Mouse (Mus musculus): ENCODE measurements around the gene Cck. TPM values are rescaled to one million over a fixed set of nuclear protein-coding genes. Genes with fewer than 3 reads are reported as not detected.

The Cck gene
- polyA plus RNA-seq, 1 experiment from 2014 or later, result 0.65 TPM

Other genes starting within 250 kb of the Cck start
- 193 and 213 TPM in 2 replicates for gene Ulk4, start 218.5 kb downstream of the Cck start, polyA plus RNA-seq (2014; fragmentation: Nextera tagmentation; extraction: Ambion mirVana)
- 8.8 and 10.1 TPM in 2 replicates for gene Trak1, start 198.2 kb downstream of the Cck start, polyA plus RNA-seq (2014; fragmentation: Nextera tagmentation; extraction: Ambion mirVana)
- gene Lyzl4, start 146.4 kb upstream of the Cck start, polyA plus RNA-seq (2014; fragmentation: Nextera tagmentation; extraction: Ambion mirVana), result not detected in 2 replicates
- 0.08 and 0.57 TPM in 2 replicates for gene Vipr1, start 147.0 kb upstream of the Cck start, polyA plus RNA-seq (2014; fragmentation: Nextera tagmentation; extraction: Ambion mirVana)
- 11.6 and 12.3 TPM in 2 replicates for gene Sec22c, start 209.8 kb upstream of the Cck start, polyA plus RNA-seq (2014; fragmentation: Nextera tagmentation; extraction: Ambion mirVana)
- 96.0 and 109 TPM in 2 replicates for gene Ss18l2, start 214.6 kb upstream of the Cck start, polyA plus RNA-seq (2014; fragmentation: Nextera tagmentation; extraction: Ambion mirVana)
- 59.7 and 61.2 TPM in 2 replicates for gene Nktr, start 223.5 kb upstream of the Cck start, polyA plus RNA-seq (2014; fragmentation: Nextera tagmentation; extraction: Ambion mirVana)

Measured in embryonic facial prominence, embryonic 11.5 days (tissue).